In genomic region chr2:35109141-35109923, GRCm38 (mm10) we compare ENCODE assay signal across 8 mouse cellular contexts. TPM values are rescaled to one million over a fixed set of nuclear protein-coding genes. Genes with fewer than 3 reads are reported as not detected.
A peak's percentile ranks its signal among the peaks of the same experiment; 100 is the strongest.
DNase-seq lines count a peak whose midpoint lies in the region; ATAC-seq and TF ChIP-seq lines count a peak whose summit lies in the region.

Cntrl (plus strand) TSS chr2:35109492.

- H3K36me3 ChIP-seq in ES-Bruce4 (ENCODE audit: control insufficient read depth, insufficient read depth, low read length, poor library complexity, severe bottlenecking), result no peaks in the 10 kb centered on the region
- H3K36me3 ChIP-seq in forebrain, embryonic 14.5 days (ENCODE audit: control insufficient read depth, insufficient read depth, low read length), result no peaks in the 10 kb centered on the region

- no peaks in the 10 kb centered on the region for H3K9me3 ChIP-seq in ES-Bruce4 (replicated peaks; ENCODE audit: control insufficient read depth, insufficient read depth, low read length, poor library complexity, severe bottlenecking)
- H3K9me3 ChIP-seq in forebrain, embryonic 14.5 days (replicated peaks; ENCODE audit: control insufficient read depth, low read length), result no peaks in the 10 kb centered on the region

- peak within 1 kb of the TSS; percentile 27; the same call in 1 of the 2 replicates for H3K27ac ChIP-seq in ES-Bruce4 (ENCODE audit: insufficient read depth, low read length)
- H3K27ac ChIP-seq in forebrain, embryonic 14.5 days (ENCODE audit: low read depth, low read length), result peak within 1 kb of the TSS; percentile 78

- H3K4me3 ChIP-seq in ES-Bruce4 (ENCODE audit: low read depth, low read length), result peak within 1 kb of the TSS; percentile 83
- H3K4me3 ChIP-seq in forebrain, embryonic 14.5 days (ENCODE audit: low read depth, low read length), result peak within 1 kb of the TSS; percentile 79
- peak within 1 kb of the TSS; percentile 95 for H3K4me3 ChIP-seq in lung, adult 2 months (replicated peaks; ENCODE audit: extremely low read depth, low read depth, low read length)

- H3K4me2 ChIP-seq in forebrain, embryonic 14.5 days (ENCODE audit: low read length), result peak within 1 kb of the TSS; percentile 64

- no peaks in the 10 kb centered on the region for H3K27me3 ChIP-seq in ES-Bruce4 (ENCODE audit: control insufficient read depth, insufficient read depth, low read length, poor library complexity, severe bottlenecking)
- H3K27me3 ChIP-seq in forebrain, embryonic 14.5 days (replicated peaks; ENCODE audit: control insufficient read depth, insufficient read depth, low read length), result no peaks in the 10 kb centered on the region

- intact Hi-C loops in heart, postnatal 14 days (cut with DNase I), result loop anchor here (2.0 to 10.0 kb wide), 4 partner anchors 65 to 425 kb away; no protein-coding TSS in a partner anchor

- no peak for TF ChIP-seq POLR2A in ES-Bruce4 (IDR thresholded peaks at IDR 0.05; ENCODE audit: insufficient read depth, low read length)
- TF ChIP-seq POLR2A in lung, adult 2 months (IDR thresholded peaks at IDR 0.05; ENCODE audit: borderline replicate concordance, extremely low read depth, low read depth, low read length), result peak; percentile 65; the same call in 1 of the 2 replicates

- 0 out of 2 replicates have a peak, but pooled peaks have one; percentile 18 for TF ChIP-seq EP300 in ES-Bruce4 (IDR thresholded peaks at IDR 0.05; ENCODE audit: insufficient read depth, low read depth, low read length)

- ATAC-seq in cerebellum, adult (ENCODE audit: insufficient number of reproducible peaks, low FRiP score, low TSS enrichment), result peak; percentile 92
- ATAC-seq in forebrain, embryonic 14.5 days, result peak; percentile 98
- ATAC-seq in neutrophil, adult 5-6 weeks (ENCODE audit: extremely low read depth, insufficient number of reproducible peaks, low FRiP score, poor library complexity, severe bottlenecking), result peak; percentile 88

- TF ChIP-seq CTCF in ES-Bruce4 (IDR thresholded peaks at IDR 0.05; ENCODE audit: low read depth, low read length), result no peak
- no peak for TF ChIP-seq CTCF in lung, adult 2 months (IDR thresholded peaks at IDR 0.05; ENCODE audit: insufficient read depth, low read length)

- DNase-seq in forebrain, embryonic 14.5 days (ENCODE audit: low spot score), result peak; percentile 95
- DNase-seq in heart, postnatal 14 days, result peak; percentile 97
- peak; percentile 88 to 95 for DNase-seq in layer of hippocampus, adult 18-20 months (ENCODE audit: low spot score in 2 of 2)
- DNase-seq in lung, adult 2 months, result peak; percentile 98
- DNase-seq in thymus, adult 18-20 months, result peak; percentile 88 to 91

- 2% methylated on average over 61 of the region's 62 CpGs for WGBS in forebrain, embryonic 14.5 days
- under 1% methylated on average over 61 of the region's 62 CpGs for WGBS in lung, adult 2 months

- peak within 1 kb of the TSS; percentile 69 for H3K9ac ChIP-seq in ES-Bruce4 (ENCODE audit: low read depth, poor library complexity, severe bottlenecking)
- H3K9ac ChIP-seq in forebrain, embryonic 14.5 days (ENCODE audit: low read length), result peak within 1 kb of the TSS; percentile 83

- H3K4me1 ChIP-seq in ES-Bruce4 (ENCODE audit: control insufficient read depth, insufficient read depth, low read length), result no peaks in the 10 kb centered on the region
- H3K4me1 ChIP-seq in forebrain, embryonic 14.5 days (ENCODE audit: control insufficient read depth, insufficient read depth, low read length), result peaks cover 5% of the 10 kb centered on the region; the same call in 1 of the 2 replicates
- peaks cover 3% of the 10 kb centered on the region for H3K4me1 ChIP-seq in lung, adult 2 months (ENCODE audit: control insufficient read depth, insufficient read depth, low read length)

RNA-seq across cellular contexts. Expression of gene Cntrl, which starts in this region (rescaled TPM):
- 48.2 and 49.0 TPM in 2 replicates for polyA plus RNA-seq in ES-Bruce4 (2011; ENCODE audit: insufficient read depth, insufficient read length, low read depth, missing spikeins)
- 14.5 and 14.9 TPM in 2 replicates for polyA plus RNA-seq in forebrain, embryonic 14.5 days (2014; fragmentation: Nextera tagmentation; extraction: Ambion mirVana)
- total RNA-seq in heart, postnatal 14 days (2021), result 1 to 10 TPM; 8.7 to 9.2 TPM
- total RNA-seq in layer of hippocampus, adult 18-20 months (2021), result 1 to 10 TPM; 9.1 to 10.0 TPM
- polyA plus RNA-seq in lung, adult 2 months (2012; rRNA removed), result 10.3 and 14.9 TPM in 2 replicates
- total RNA-seq in neutrophil, adult 5-6 weeks (2017), result 218 and 252 TPM in 2 replicates

Comparison
In these comparisons a context has a peak if more than half of its experiments do, and no peak if none do; other contexts are left out.
1. Peak in every context shown above with its lines: DNase-seq, ATAC-seq, H3K4me3 ChIP-seq and H3K27ac ChIP-seq.
2. RNA of gene Cntrl (total RNA-seq): 218 to 252 TPM in neutrophil, adult 5-6 weeks; 9.1 to 10.0 TPM in layer of hippocampus, adult 18-20 months and 8.7 to 9.2 TPM in heart, postnatal 14 days; every median in the first group is over 10 times any median in the second.